Mouse (Mus musculus): Measurements from ENCODE around the gene Sirt3.

Gene Sirt3

DNA sequence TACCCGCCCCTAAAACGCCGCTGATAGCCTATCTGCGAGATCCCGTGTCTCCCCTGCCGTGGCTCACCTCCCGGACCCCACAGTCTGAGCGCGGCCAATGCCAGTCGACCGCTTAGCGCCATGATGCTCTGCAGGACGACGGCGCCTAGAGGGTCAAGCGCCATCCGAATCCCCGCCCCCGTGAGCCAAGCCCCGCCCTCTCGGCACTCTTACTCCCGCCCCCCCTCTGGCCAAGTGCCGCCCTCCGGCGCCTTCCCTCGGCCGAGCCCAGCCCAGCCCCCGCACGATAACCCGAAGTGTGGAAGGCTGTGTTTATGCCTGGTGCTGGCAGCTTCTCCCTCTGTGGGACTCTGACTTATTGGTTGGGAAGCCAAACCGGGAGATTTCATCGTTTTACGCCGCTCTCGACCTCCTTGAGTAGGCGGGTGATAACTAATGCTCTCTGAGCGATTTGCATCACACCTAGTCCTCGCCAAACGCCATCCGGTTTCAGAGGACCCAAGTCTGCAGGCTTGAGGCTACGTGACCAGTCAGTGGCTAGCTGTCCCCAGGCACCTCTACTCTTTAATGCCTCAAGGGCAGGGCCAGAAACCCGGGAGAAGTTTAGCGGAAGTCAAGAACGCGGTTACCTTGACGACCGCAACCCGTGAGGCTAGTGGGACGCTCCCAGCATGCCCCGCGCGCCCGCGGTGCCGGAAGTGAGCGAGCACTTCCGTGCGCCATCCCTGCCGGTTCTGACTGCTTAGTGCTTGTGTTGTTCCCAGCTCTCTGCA lies at the start of gene Sirt3, which contains the start of gene Psmd13:
Sirt3 (minus strand) TSS at position 614 of the 773 bp plus-strand sequence.
Psmd13 (plus strand) TSS at position 273 of the 773 bp plus-strand sequence.
- DNase-seq (ENCODE audit: extremely low read depth, low read depth) = peak; percentile 89

DNA sequence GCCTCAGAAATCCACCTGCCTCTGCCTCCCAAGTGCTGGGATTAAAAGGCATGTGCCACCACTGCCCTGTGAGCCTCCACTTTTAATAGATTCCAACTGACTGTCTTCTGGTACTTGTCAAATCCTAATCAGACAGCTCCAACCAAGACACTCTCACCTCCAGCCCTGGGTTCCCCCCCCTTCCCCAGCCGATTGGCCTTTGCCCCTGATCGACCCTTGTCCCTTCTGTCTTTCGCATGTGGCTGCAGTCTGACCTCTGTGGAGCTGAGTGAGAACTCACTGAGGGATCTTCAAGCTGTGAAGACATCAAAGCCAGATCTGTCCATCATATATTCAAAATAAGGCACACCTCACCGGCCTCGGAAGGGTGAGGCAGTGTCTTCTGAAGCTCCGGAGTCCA lies 45.1 kb upstream of the Sirt3 start:
- no peak for DNase-seq (ENCODE audit: extremely low read depth, low read depth)

- DNase-seq (ENCODE audit: extremely low read depth, low read depth) = no peak
These were observed 41.1 kb upstream of the Sirt3 start for GRCm38 (mm10) chr7:140923070-140923775.

DNA sequence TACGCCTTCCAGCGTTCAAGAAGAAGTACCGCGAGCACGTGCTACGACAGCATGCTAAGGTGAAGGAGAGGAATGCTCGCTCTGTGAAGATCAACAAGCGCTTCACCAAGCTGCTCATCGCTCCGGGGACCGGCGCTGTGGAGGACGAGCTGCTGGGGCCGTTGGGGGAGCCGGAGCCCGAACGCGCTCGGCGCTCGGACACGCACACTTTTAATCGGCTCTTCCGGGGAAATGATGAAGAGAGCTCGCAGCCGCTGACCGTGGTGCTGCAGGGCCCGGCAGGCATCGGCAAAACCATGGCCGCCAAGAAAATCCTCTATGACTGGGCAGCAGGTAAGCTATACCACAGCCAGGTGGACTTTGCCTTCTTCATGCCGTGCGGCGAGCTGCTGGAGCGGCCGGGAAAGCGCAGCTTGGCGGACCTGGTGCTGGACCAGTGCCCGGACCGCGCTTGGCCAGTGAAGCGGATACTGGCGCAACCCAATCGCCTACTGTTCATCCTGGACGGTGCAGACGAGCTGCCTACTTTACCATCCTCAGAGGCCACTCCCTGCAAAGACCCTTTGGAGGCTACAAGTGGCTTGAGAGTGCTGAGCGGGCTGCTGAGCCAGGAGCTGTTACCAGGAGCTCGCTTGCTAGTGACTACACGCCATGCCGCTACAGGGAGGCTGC lies 40.4 kb upstream of the Sirt3 start:
- DNase-seq (ENCODE audit: extremely low read depth, low read depth) = no peak

- peak; percentile 60 for DNase-seq (ENCODE audit: extremely low read depth, low read depth)
These were observed 39.3 kb upstream of the Sirt3 start for GRCm38 (mm10) chr7:140921225-140921975.

DNA sequence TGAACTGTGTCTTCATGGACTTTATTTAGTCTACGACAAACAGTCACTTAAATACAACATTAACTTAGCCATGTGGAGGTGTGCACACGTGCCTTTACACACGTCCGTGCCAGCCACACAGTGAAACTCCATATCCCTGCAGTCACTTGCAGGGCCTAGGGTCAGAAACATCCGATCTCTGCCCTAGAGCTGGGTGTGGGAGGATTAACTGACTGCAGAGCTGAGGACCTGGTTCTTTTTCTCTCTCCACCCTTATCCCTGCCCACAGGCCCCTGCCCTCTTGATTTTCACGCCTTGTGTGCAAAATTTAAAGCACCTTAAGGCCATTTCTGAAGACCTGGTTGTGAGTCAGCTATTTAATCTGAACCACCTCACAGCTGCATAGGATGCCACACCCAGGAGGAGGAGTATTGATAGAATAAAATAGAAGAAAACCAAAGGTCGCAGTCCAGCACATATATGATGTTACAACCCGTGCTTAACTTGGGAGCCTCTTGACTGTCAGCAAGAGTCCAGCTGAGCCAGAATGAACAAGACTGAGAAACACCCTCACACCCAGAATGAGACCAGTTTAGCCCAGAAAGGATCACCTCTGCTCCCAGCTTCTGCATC lies 38.4 kb upstream of the Sirt3 start, which contains the start of gene Nlrp6:
Nlrp6 (plus strand) TSS at position 485 of the 612 bp plus-strand sequence.
- no peak for DNase-seq (ENCODE audit: extremely low read depth, low read depth)

GRCm38 (mm10) chr7:140919911-140920310 lies 37.8 kb upstream of the Sirt3 start:
- no peak for DNase-seq (ENCODE audit: extremely low read depth, low read depth)

DNA sequence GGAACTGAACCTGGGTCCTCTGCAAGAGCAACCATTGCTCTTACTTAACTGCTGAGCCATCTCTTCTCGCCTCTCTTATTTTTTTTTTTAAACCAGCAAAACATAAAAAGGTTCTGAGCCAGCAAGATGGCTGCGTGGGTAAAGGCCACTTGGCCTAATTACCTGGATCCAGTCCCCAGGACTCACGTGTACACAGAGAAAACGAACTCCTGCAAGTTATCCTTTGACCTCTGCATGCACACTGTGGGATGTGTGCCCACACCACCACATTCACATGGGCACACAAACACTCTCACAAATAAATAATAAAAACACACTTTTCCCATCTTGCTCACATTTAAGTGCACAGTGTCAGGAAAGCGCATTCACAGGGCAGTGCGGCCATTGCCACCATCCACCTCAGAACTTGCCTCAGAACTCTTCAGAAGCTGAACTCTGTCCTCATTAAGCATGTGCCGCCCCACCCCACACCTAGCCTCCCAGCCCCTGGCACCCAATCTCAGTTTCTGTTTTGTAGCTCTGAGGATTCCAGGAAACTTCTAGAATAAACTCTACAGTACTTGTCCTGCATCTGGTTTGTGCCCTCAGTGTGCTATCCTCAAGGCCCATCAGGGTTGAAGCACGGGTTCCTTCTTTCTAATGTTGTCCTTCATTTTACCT lies 32.1 kb upstream of the Sirt3 start:
- no peak for DNase-seq (ENCODE audit: extremely low read depth, low read depth)

DNA sequence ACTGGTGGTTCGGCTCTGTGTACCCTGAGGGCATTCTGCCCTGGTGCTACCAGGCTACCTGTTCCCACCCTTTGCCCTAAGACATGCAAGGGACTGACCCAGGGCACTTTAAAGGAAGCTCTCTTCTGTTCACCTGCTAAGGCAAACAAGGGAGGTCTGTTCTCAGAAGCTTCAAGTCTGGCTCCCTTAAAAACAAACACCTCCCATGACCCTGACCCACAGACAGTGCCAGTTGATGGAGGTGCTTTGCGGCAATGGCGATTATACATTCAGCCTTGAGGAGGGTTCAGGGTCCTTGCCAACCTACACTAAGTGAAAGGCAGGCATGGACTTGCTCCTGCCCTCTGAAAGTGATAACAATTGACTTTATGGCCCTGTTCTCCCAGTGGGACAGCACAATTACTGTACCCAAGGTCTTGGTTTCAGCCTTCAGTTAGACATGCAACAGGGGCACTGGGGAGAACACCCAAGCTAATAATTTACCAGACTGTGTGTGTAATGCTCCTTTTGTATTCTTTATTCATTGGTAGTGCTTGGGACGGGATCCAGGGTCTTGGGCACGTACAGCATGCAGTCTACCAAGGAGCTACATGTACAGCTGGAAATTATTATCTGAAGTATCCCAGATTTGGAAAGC lies 30.9 kb upstream of the Sirt3 start:
- no peak for DNase-seq (ENCODE audit: extremely low read depth, low read depth)

DNA sequence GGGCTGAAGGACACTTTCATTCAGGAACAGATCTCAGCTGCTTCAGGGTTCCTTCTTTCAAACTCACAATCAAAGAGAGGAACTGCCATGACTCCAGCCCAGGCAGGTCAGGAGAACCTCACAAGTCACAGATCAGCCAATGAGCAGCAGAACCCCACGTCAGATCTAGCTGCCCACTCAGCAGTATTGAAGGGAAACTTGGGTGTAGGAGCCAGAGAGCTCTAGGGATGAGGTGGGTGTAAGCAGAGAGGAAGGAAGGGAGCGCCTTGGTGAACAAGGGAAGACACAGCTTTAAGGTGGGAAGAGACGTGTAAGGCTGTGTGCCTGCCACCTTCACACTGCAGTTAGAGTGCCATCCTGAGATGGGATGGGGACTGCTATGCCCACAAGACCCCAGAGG lies 30.2 kb upstream of the Sirt3 start:
- no peak for DNase-seq (ENCODE audit: extremely low read depth, low read depth)

- peak; percentile 43 for DNase-seq (ENCODE audit: extremely low read depth, low read depth)
These were observed 26.6 kb upstream of the Sirt3 start for GRCm38 (mm10) chr7:140908634-140909107.

DNA sequence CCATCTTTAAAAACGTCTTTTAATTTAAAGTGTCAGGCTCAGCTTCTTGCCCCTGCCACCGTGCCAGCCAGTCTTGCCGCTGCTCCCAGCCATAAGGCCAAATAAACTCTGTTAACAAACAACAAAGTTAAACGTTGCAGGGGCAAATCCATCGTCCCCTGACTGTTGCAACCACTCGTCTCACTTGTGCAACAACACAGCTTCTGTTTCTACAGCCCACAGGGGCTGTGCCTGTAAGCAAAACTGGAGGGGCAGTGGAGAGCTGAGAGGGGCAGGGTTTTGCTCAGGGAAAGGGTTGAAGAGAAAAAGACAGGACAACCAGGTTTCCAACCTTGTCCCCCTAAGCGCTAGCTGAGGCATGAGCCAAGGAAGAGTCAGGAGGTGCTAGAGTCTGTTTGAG lies 26.1 kb upstream of the Sirt3 start:
- DNase-seq (ENCODE audit: extremely low read depth, low read depth) = no peak

DNA sequence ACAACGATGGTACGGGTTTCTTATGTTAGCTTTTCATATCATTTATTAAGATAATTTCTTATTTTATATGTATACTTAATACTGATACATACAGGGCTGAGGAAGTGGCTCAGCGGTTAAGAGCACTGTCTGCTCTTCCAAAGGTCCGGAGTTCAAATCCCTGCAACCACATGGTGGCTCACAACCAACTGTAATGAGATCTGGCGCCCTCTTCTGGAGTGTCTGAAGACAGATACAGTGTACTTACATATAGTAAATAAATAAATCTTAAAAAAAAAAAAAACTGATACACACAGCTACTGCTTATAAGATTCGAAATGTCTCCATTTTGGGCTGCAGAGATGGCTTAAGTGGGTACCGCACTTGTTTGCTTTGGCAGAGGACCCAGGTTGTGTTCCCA lies 25.6 kb upstream of the Sirt3 start:
- no peak for DNase-seq (ENCODE audit: extremely low read depth, low read depth)

GRCm38 (mm10) chr7:140907131-140907530 lies 25.0 kb upstream of the Sirt3 start:
- DNase-seq (ENCODE audit: extremely low read depth, low read depth) = no peak

DNA sequence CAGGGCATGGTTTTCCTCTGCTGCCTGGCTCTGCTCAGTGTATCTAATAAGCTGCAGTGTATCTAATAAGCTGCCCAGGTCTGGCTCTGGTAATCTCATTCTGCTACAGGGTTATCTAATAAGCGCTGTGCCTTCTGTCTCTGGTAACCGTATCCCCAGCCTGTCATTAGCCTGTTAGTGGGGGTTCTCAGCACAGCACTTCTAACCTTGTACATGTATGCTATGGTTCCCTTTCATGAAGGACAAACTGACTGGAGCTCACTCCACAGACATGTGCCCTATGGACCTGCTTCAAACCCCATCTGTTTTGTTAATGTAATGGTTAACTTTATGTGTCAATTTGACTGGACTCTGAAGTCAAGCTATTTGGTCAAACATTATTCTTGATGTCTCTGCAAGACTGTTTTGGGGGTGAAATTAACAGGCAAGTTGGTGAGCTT lies 23.6 kb upstream of the Sirt3 start:
- no peak for DNase-seq (ENCODE audit: extremely low read depth, low read depth)

DNA sequence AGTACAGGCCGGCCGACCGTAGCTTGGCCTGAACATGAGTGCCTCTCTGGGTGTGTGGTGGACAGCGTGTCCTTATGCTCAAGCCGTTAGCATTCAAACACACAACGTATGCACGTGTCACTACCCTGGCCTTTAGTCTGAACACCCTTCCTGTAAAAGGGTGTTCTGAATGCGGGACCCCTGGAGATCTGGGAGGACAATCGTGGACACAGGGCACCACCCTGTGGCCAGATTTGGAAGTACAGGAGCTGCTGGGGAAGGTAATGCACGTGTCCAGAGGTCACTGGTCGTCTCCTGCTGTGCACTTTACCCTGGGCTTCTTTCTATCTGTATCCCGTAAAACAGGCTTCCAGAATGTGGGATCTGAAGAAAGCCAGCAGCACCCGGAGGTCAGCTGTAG lies 21.1 kb upstream of the Sirt3 start:
- DNase-seq (ENCODE audit: extremely low read depth, low read depth) = no peak

DNA sequence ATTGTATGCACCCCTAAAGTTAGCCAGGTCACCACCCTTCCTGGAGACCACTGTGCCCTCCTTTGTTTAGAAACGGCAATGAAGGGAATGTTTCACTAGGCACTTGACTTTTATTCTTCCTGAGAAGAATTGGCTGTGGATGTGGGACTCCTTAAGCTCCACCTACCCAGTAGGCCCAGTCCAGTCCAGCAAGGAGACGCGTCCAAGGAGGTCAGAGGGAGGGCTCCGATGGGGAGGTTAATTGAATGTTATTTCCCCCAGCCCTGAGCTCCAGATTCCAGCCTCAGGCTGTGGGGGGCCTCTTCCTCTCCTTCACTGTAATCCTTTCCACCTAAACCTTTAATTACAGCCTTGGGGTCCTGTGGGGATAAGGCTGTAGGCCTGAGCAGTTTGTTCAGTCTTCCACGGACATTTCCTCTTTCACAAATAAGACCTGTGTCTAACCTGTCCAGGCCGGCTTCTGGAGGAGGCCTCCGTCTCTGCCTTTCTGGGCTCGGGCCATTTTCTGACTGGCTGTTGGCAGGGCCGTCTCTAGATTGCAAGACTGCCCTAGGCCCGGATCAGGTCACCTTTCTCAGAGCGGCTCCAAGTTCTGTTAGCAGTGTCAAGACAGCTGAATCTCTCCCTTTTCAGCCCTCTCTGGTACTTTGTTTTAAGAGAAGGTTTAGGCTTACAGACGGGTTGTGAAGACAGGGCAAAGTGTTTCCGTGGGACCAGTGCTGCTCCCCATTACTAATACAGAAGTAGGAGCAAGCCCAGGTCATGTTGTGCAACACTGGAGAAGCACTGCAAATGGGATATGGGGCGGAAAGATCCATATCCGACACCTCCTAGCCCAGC lies 20.1 kb upstream of the Sirt3 start:
- DNase-seq (ENCODE audit: extremely low read depth, low read depth) = no peak

- no peak for DNase-seq (ENCODE audit: extremely low read depth, low read depth)
These were observed 18.1 kb upstream of the Sirt3 start, which contains the start of gene Cox8b for GRCm38 (mm10) chr7:140900220-140900619. Gene Cox8b (minus strand): TSS chr7:140900446.

- no peak for DNase-seq (ENCODE audit: extremely low read depth, low read depth)
These were observed 17.0 kb upstream of the Sirt3 start for GRCm38 (mm10) chr7:140899121-140899520.

Measured in MEL-GATA-1-ER (cell line).